Mouse (Mus musculus) myocyte (in vitro differentiated cells): ENCODE measurements at regions not wholly inside any gene's neighbourhood (a gene's known extent, or its start where the extent isn't known, plus 50 kb on each side); places are given as distances from the start of the nearest gene placed in this dataset.

ENCODE experiments used
- CEBPB ChIP-seq: IDR thresholded peaks from 2 replicates; pipeline ENCODE4 v1.6.1; 2011; ENCODE audit warnings: mild to moderate bottlenecking, moderate library complexity; ENCODE audit not compliant: poor library complexity, insufficient read depth, severe bottlenecking
- MYOG ChIP-seq, 3 experiments: IDR thresholded peaks; one replicate each; pipeline ENCODE4 v1.6.1; 2011; ENCODE audit warnings: control low read depth in 2 of 3, low read depth in 2 of 3, mild to moderate bottlenecking in 2 of 3; ENCODE audit not compliant: insufficient read length in 2 of 3, control insufficient read depth in 1 of 3, insufficient read depth in 1 of 3
- POLR2A ChIP-seq: IDR thresholded peaks from one replicate; pipeline ENCODE4 v1.6.1; 2011; ENCODE audit warnings: low read depth, mild to moderate bottlenecking, control low read depth, moderate library complexity; ENCODE audit not compliant: insufficient read length
- USF1 ChIP-seq: IDR thresholded peaks from one replicate; pipeline ENCODE4 v1.6.1; 2011; ENCODE audit warnings: low read depth, mild to moderate bottlenecking, control low read depth, moderate library complexity

- TF ChIP-seq MYOG (IDR thresholded peaks at IDR 0.05; ENCODE audit: control insufficient read depth in 1 of 3, insufficient read depth in 1 of 3, insufficient read length in 2 of 3, low read depth in 2 of 3) (no peak), POLR2A (no peak), CEBPB (no peak), USF1 (no peak)
These were observed 332.6 kb downstream of the Fbxo8 start for GRCm38 (mm10) chr8:56883449-56883848.
